Mouse (Mus musculus) left cerebral cortex, adult 11 months (tissue): ENCODE measurements around the gene Ehhadh.
"Not testable (repeated sequence)": the region's sequence is repeated elsewhere in the genome, so short reads cannot be mapped to it uniquely, and the experiment has no call there.

Experiments used
- DNase-seq: peaks from one replicate; pipeline ENCODE4 v3.0.0; 2022; ENCODE audit warnings: low spot score

The Ehhadh gene

GRCm38 (mm10) chr16:21793875-21794696 lies 6.5 kb upstream of the Ehhadh start, which contains the start of gene Map3k13:
Map3k13 (plus strand) TSS chr16:21794346.
- peak; percentile 90 for DNase-seq

GRCm38 (mm10) chr16:21793080-21793810 lies 5.6 kb upstream of the Ehhadh start:
- not testable (repeated sequence) for DNase-seq

DNA sequence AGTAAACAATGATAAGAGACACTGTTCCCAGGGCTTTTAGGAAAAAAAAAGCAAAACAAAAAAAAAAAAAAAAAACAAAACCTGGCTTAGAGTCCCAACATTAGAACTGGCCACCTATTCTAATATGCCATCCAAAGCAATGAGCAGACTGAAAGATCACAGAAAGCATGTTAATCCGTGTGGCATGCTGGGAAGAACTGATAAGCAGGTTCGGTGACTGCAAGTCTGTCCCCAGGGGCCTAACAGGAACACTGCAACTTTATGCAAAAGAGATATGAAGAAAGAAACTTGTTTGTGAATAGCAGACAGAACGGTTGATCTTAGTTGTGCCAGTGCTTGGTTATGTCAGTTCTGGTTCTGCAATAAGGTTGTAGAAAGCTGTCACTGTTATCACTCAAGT lies 4.2 kb upstream of the Ehhadh start:
- no peak for DNase-seq

GRCm38 (mm10) chr16:21790469-21790868 lies 2.9 kb upstream of the Ehhadh start:
- no peak for DNase-seq

- DNase-seq: no peak
Measured at GRCm38 (mm10) chr16:21789180-21789579, 1.6 kb upstream of the Ehhadh start.

- DNase-seq: no peak
Measured at GRCm38 (mm10) chr16:21788581-21788980, 974 bp upstream of the Ehhadh start.

DNA sequence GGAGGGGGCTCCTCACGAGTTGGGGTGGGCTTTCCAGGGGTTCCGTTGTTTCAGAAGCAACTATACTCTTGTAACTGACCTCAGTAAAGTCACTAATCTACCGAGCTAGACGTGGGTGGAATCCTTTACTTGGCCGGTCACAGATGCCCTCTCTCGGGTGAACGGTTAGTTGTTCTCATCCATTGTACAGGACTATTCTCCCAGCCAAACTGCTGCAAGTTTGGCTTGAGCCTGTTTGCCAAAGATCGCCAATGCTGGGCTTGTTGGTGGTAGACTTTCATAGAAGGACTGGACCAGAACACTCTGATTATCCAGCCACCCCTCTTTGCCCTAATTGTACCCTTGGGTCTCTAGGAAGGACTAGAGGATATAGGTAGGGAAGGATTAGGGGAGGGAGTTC lies 1.3 kb downstream of the Ehhadh start:
- DNase-seq: no peak

DNA sequence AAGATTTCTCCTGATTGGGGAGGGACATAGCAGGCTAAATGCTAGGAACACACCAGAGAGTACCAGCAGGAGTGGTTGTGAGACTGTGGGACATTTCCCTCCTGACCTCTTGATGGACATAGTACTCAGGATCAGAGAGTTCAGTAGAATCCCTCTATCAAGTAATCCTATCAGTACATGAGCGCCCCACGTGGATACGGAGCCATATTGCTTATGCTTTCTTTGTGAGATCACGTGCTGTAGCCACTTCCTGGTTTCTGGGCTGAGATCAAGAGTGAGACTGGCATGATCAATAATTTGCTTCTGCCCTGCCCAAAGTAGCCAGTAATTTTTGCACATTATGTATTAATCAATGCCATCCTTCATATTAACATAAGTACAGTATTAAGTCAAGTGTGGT lies 2.6 kb downstream of the Ehhadh start:
- no peak for DNase-seq

DNA sequence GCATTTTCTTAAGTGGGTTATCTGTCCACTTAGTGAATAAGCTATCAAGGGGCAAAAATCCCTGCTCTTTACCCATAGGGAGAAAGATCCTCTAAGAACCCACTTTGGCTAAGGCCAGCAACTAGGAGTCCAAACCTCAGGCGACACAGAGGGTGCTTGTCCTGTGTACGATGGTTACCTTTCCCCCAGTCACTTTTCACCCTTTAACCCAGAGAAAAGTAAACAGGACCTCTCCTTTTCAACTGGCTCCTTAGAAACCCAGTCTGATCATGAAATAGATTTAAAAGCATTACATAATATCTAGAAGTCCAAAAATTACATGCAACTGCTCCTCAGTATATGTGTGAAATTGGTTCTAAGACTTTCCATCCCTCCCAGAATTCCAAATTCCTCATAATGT lies 4.8 kb downstream of the Ehhadh start:
- no peak for DNase-seq

DNA sequence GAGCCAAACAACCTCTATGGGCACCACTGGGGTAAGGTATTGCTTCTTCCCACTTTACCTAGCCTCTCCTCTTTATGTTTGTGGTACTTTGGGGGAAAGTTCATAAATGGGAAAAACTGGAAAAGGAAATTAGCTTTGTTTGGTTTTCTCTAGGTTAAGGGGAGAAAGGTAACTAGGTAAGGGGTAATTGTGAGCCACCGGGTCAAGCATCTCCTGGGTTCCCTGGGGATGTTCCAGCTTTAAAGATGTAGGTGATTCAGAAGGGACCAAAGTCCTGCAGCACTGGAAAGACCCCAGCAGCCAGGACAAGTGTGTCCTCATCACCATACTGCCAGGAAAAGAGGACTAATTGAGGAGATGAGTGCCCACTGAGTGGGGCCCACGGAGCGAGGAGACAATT lies 5.7 kb downstream of the Ehhadh start:
- DNase-seq: no peak

DNA sequence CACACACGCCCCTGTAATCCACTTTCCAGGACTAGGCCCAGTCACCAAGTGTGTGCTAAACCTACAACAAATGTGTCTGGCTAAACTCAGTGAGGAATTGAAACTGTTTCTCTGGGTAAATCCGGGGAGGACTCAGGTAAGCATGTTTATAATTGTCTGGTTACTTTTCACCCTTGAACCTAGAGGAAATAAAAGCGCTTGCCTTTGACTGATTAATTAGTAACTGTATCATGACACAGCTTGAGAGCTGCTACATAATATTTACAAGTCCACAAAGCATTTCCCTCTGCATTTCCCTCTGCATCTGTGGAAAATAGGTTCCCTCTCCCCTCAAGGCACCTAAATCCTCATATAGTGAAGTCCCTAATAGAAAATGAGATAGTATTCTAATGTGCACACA lies 6.3 kb downstream of the Ehhadh start:
- no peak for DNase-seq

DNA sequence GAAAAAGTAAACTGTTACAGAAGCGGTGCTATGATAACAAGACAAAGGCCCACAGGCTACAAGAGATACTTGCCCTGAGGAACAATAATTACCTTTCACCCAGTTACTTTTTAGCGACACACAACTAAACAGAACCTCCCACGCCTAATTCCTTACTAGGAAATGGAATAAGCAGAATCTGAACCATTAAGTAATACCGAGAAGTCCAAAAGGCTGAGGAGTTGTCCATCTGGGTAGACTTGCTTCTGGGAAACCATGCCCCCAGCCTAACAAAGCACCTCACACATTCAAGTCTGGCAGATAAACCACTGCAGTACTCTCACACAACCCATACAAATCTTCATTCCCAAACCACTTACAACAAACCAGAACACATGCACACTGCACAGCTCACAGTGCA lies 8.5 kb downstream of the Ehhadh start:
- DNase-seq: no peak

GRCm38 (mm10) chr16:21778293-21778866 lies 9.2 kb downstream of the Ehhadh start:
- no peak for DNase-seq

DNA sequence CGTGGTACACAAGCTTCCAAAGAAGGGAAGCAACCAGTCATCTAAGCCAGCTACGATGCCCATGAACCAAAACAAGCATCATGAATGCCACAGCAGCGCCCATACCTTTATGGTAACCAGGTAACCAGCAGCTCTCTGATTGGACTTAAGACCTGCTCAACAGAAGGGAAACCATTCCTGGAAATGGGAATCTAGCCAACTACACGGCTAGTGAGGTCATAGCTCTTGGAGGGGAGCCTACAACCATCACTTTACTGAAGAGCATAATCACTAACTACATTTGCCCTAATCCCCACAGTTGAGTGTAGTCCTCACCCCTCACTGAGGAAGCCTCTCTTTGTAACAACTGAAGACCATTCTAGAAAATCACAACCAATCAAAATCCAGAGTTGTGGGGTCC lies 12.9 kb downstream of the Ehhadh start:
- no peak for DNase-seq

GRCm38 (mm10) chr16:21769667-21770066 lies 17.9 kb downstream of the Ehhadh start:
- DNase-seq: no peak

DNA sequence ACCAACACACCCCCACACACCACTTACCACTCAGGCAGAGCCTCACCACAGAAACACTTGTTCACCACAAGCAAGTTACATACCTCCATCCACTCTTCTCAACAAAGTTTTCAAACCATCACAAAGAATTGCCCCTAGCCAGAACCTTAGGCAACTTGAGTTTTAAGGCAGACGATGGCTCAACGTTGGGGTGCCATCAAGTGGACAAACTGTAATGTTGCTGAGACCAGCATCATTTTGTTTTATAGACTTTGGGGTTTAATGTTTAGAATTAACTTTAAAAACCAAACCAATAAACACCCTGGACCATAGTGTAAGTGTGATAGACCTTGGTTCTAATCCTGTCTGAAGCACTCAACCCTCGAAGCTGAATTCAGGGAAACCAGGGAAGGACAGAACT lies 19.4 kb downstream of the Ehhadh start:
- DNase-seq: no peak

DNA sequence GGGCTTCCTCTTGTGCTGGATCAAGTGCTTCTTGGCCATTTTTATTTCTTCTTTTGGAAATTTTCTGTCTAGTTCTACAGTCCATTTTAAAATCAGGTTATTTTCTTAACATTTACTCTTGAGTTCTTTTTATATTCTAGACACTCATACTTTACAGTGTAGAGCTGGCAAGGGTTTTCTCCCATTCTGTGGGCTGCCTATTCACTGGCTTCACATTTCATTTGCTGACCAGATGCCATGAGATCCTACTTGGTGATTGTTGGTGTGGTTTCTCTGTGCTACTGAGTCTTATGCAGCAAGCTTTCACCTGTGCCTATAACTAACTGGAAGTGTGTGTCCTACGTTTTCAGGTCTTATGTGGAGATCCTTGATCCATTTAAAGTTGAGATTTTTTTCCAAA lies 29.2 kb downstream of the Ehhadh start:
- DNase-seq: no peak

DNA sequence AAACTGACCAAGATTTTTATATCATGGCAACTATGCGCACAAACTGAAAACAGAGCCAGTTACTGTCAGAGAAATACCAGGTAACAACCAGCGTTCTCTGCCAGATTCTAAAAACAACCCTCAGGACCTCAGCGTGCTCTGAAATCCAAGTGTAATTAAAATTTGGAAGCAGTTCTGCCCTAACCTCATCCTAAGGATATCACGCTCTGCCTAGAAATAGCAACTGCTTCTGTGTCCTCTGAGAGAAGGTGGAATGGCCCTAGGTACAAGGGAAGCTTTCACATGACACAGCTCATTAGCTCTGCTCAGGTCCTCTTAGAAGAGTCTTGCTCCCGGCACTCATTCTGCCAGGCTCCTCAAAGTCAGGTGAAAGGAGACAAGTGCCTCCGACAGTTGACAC lies 44.2 kb downstream of the Ehhadh start:
- DNase-seq: no peak

- DNase-seq: no peak
Measured at GRCm38 (mm10) chr16:21742898-21743297, 44.7 kb downstream of the Ehhadh start.

DNA sequence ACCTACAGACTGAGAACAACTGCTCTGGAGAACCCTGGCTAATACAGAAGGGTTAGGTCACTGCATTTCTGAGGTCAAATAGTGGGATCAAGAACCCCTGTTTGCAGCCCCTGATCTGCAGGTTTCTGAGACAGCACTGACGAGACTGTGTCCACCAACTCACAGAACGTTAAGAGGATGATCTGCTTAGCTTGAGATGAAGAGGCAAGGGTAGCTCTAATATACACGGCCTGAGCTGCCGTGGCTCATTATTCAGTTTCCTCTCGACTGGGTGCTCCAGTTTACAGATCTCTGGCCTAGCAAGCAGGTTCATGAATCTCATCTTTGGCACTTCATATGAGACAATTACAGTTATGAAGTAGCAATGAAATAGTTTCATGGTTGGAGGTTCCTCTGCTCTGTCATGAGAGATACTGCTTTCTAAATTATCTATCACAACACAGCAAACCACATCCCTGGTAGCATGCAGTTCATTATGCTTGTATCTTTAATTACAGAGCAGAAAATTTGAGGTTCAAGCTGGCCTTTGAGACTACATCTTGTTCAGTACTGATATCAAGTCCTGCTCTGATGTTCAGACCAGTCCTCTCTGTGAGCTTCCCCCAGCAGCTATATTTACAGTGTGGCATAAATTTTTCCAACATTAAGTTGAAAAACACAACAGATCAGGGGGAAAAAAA lies 45.3 kb downstream of the Ehhadh start:
- no peak for DNase-seq

GRCm38 (mm10) chr16:21741542-21741941 lies 46.1 kb downstream of the Ehhadh start:
- DNase-seq: no peak

GRCm38 (mm10) chr16:21735638-21736037 lies 52.0 kb downstream of the Ehhadh start:
- DNase-seq: no peak
